Mouse (Mus musculus) hindbrain, embryonic 13.5 days (tissue): ENCODE results near the gene Wdr4. TPM values are rescaled to one million over a fixed set of nuclear protein-coding genes. Genes with fewer than 3 reads are reported as not detected.

Experiments used
- ATAC-seq: fragments of 200-750 bp; cut with Nextera tagmentation; 2 replicates; pipeline ENCODE4 v1.8.0; 2017; ENCODE audit warnings: moderate TSS enrichment; ENCODE audit not compliant: low FRiP score
- H3K27ac ChIP-seq: fragments of 300-500 bp; sonication (generic); 2 replicates; pipeline ENCODE4 v1.5.1; 2015; ENCODE audit warnings: inconsistent platforms, mild to moderate bottlenecking, moderate library complexity
- H3K27me3 ChIP-seq: fragments of 300-500 bp; sonication (generic); 2 replicates; pipeline ENCODE4 v1.6.1; 2015; ENCODE audit warnings: mild to moderate bottlenecking, inconsistent platforms
- H3K36me3 ChIP-seq: fragments of 300-500 bp; sonication (generic); 2 replicates; pipeline ENCODE4 v1.6.1; 2015; ENCODE audit warnings: mild to moderate bottlenecking, inconsistent platforms
- H3K4me1 ChIP-seq: fragments of 300-500 bp; sonication (generic); replicated peaks from 2 replicates; pipeline ENCODE4 v1.6.1; 2015; ENCODE audit warnings: inconsistent platforms
- H3K4me2 ChIP-seq: fragments of 300-500 bp; sonication (generic); 2 replicates; pipeline ENCODE4 v1.6.1; 2015; ENCODE audit warnings: inconsistent platforms, mild to moderate bottlenecking, moderate library complexity
- H3K4me3 ChIP-seq: fragments of 300-500 bp; sonication (generic); 2 replicates; pipeline ENCODE4 v1.5.1; 2015; ENCODE audit warnings: mild to moderate bottlenecking, inconsistent platforms
- H3K9ac ChIP-seq: fragments of 300-500 bp; sonication (generic); 2 replicates; pipeline ENCODE4 v1.6.1; 2015; ENCODE audit warnings: mild to moderate bottlenecking, inconsistent platforms
- H3K9me3 ChIP-seq: fragments of 300-500 bp; sonication (generic); 2 replicates; pipeline ENCODE4 v1.6.1; 2016; ENCODE audit warnings: inconsistent platforms
- WGBS: fragments of 180-500 bp; shearing (Covaris S2); methylation state at CpG from one replicate; pipeline ENCODE4 v1.1.7; 2015; 5-methylcytosine and 5-hydroxymethylcytosine counted together
- polyA plus RNA-seq: library from polyadenylated mRNA; unstranded; fragments of >200 nt; fragmentation: Nextera tagmentation; extraction: Ambion mirVana; gene quantifications from 2 replicates; pipeline ENCODE4 v1.2.1, GENCODE M21; 2015

The Wdr4 gene
- 33.2 and 38.5 TPM in 2 replicates for polyA plus RNA-seq

GRCm38 (mm10) chr17:31519946-31520838 lies at the start of gene Wdr4, which contains the start of gene Ndufv3:
Wdr4 (minus strand) TSS chr17:31519980.
Ndufv3 (plus strand) TSS chr17:31520115.
- peak within 1 kb of the TSS; percentile 75 for H3K4me2 ChIP-seq
- H3K4me1 ChIP-seq = peaks cover 44% of the 10 kb centered on the region
- WGBS = under 1% methylated on average over 45 of the region's 45 CpGs
- H3K27ac ChIP-seq = peak within 1 kb of the TSS; percentile 82
- peak; percentile 92 for ATAC-seq
- H3K4me3 ChIP-seq = peak within 1 kb of the TSS; percentile 60
- H3K36me3 ChIP-seq = peaks cover 20% of the 10 kb centered on the region
- peak within 1 kb of the TSS; percentile 77 for H3K9ac ChIP-seq
- H3K27me3 ChIP-seq = no peaks in the 10 kb centered on the region
- no peaks in the 10 kb centered on the region for H3K9me3 ChIP-seq

DNA sequence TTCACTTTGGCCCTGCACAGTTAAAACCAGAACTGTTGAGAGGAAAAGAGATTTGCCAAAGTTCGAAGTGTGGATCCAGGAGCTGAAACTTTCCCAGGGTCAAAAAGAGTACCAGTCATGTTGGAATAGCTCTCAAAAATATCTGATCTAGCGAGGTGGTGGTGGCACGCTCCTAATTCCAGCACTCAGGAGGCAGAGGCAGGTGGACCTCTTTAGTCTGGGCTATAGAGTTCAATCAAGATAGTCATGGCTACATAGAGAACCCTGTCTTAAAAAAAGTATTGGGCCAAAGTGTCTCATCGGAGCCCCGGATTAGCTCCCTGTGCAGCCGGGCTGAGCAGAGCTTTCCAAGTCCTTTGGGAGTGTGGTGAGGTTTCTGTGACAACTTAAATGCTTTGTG lies 46.5 kb upstream of the Wdr4 start:
- peak overlapping the region; percentile 96 for H3K9ac ChIP-seq
- no peaks in the 10 kb centered on the region for H3K9me3 ChIP-seq
- peaks cover 56% of the 10 kb centered on the region for H3K4me1 ChIP-seq
- WGBS = 67% methylated on average over 6 of the region's 6 CpGs
- no peak for ATAC-seq
- peak overlapping the region; percentile 83 for H3K4me2 ChIP-seq
- H3K4me3 ChIP-seq = peak overlapping the region; percentile 84
- no peaks in the 10 kb centered on the region for H3K36me3 ChIP-seq
- no peaks in the 10 kb centered on the region for H3K27me3 ChIP-seq
- H3K27ac ChIP-seq = peak overlapping the region; percentile 99; the same call in 1 of the 2 replicates

GRCm38 (mm10) chr17:31565141-31566056 lies 45.6 kb upstream of the Wdr4 start:
- H3K9ac ChIP-seq = peak overlapping the region; percentile 96

DNA sequence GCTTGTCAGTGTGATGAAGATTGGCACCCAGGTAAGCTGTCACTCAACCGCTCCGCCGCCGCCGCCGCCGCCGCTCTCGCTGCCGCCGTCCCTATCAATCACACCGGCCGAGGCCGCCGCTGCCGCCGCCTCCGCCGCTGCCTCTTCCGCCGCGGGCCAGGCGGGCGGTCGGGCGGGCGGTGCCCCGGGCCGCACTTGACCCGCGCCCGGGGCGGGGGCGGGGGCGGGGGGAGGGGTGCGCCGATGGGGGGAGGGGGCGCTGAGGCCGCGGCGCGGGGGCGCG lies 45.0 kb upstream of the Wdr4 start:
- peak overlapping the region; percentile 84 for H3K4me3 ChIP-seq
- H3K4me2 ChIP-seq = peak overlapping the region; percentile 83
- H3K9ac ChIP-seq = peak overlapping the region; percentile 96
- H3K9me3 ChIP-seq = no peaks in the 10 kb centered on the region
- H3K27ac ChIP-seq = peak overlapping the region; percentile 99
- no peak for ATAC-seq
- 0% methylated on average over 23 of the region's 44 CpGs for WGBS
- H3K4me1 ChIP-seq = peaks cover 47% of the 10 kb centered on the region
- no peaks in the 10 kb centered on the region for H3K27me3 ChIP-seq
- H3K36me3 ChIP-seq = no peaks in the 10 kb centered on the region

More at GRCm38 (mm10) chr17:31565141-31566056, 45.6 kb upstream of the Wdr4 start:
- ATAC-seq = peak; percentile 63
- peaks cover 52% of the 10 kb centered on the region for H3K4me1 ChIP-seq
- no peaks in the 10 kb centered on the region for H3K9me3 ChIP-seq
- no peaks in the 10 kb centered on the region for H3K36me3 ChIP-seq
- under 1% methylated on average over 73 of the region's 88 CpGs for WGBS
- peak overlapping the region; percentile 84 for H3K4me3 ChIP-seq
- no peaks in the 10 kb centered on the region for H3K27me3 ChIP-seq
- H3K4me2 ChIP-seq = peak overlapping the region; percentile 83
- H3K27ac ChIP-seq = peak overlapping the region; percentile 99

DNA sequence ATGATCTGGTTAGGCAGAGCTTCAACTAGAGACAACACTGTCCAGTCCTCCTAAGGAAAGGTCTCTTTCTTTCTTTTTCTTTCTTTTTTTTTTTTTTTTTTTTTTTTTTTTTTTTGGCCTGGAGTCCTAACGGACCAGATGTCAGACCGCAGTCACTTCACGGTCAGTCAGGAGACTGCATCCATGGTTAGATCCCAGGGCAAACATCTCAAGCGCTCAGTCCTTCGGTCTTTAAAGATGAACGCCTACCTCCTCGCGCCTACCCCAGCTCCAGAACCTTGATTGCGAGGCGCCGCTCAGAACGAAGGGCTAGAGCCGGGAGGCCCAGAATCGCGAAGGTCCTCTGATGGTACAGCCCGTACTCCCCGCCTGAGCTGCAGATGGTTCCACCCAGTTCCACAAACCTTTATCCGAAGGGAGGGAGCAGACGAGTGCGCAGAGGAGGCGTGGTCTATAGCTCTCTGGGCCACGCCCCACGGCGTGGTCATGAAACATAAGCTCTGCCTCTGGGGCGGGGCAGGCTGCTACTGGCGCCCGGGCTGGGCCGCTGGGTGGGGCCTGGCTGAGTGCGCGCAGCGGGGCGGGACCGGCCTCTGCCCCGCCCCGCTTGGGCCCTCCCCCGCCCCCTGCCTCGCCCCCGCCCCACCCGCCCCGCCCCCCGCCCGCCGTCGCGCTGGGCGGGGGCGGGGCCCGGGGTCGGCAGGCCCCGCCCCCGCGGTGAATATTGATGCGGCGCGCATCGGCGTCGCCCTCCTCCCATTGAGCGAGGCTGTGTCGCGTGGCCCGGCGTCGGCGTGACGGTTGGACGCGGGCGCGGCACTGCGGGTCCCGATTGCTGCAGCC lies 44.5 kb upstream of the Wdr4 start, which contains the start of gene Pknox1:
Gene Pknox1 (plus strand): TSS at position 720 of the 843 bp plus-strand sequence.
- H3K36me3 ChIP-seq = no peaks in the 10 kb centered on the region
- peak within 1 kb of the TSS; percentile 96 for H3K9ac ChIP-seq
- peak within 1 kb of the TSS; percentile 99 for H3K27ac ChIP-seq
- H3K27me3 ChIP-seq = no peaks in the 10 kb centered on the region
- peak within 1 kb of the TSS; percentile 83 for H3K4me2 ChIP-seq
- peaks cover 42% of the 10 kb centered on the region for H3K4me1 ChIP-seq
- peak; percentile 95 for ATAC-seq
- H3K9me3 ChIP-seq = no peaks in the 10 kb centered on the region
- H3K4me3 ChIP-seq = peak within 1 kb of the TSS; percentile 84
- under 1% methylated on average over 56 of the region's 72 CpGs for WGBS

- WGBS = 15% methylated on average over 12 of the region's 12 CpGs
- Histone ChIP-seq H3K36me3 (no peaks in the 10 kb centered on the region), H3K27ac (peak overlapping the region; percentile 94), H3K4me2 (peak overlapping the region; percentile 54), H3K9ac (peak overlapping the region; percentile 70), H3K27me3 (no peaks in the 10 kb centered on the region), H3K9me3 (no peaks in the 10 kb centered on the region), H3K4me1 (peaks cover 35% of the 10 kb centered on the region), H3K4me3 (peak overlapping the region; percentile 38)
- no peak for ATAC-seq
Observed at GRCm38 (mm10) chr17:31563632-31564014, 43.8 kb upstream of the Wdr4 start.

DNA sequence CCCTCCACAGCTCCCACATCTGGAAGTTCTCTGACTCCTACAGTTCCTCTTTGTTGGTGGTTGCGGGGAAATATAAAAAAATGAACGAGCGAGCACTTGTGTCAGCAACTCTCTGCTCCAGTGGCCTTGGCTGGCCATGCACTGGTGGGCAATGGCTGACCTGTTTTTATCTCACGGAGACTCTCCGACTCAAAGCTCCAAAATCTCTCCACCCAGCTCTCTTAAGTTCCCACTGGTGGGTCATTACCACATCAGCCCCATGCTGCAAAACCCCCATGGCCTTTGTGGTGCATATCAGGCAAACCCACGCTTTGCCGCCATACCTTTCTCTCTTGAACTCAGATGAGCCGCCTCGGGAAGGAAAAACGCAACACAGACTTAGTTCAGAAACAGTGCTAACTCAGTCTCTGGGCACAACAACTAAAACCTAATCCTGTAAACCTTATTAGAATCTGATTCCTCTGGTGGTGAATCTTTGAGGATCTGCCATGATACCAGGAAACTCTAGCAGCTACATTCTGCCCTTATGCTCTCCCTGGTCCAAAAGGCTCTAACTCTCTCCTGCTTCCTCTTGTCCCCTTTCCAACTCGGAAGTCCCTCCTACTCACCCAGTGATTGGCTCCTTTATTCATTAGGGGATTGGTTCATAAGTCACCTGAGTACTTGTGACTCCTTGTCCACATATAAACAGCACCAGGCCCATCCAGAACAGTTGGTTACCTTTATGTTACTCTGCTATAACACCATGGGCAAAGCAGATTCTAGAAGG lies 39.4 kb upstream of the Wdr4 start:
- WGBS = 89% methylated on average over 11 of the region's 11 CpGs
- no peak for ATAC-seq
- peaks cover 32% of the 10 kb centered on the region for H3K4me1 ChIP-seq

GRCm38 (mm10) chr17:31557947-31558542 lies 38.3 kb upstream of the Wdr4 start:
- WGBS = 81% methylated on average over 10 of the region's 10 CpGs
- Histone ChIP-seq H3K4me1 (peaks cover 25% of the 10 kb centered on the region), H3K4me3 (no peak overlapping the region), H3K9ac (no peak overlapping the region), H3K9me3 (no peaks in the 10 kb centered on the region), H3K27me3 (no peaks in the 10 kb centered on the region), H3K27ac (peak overlapping the region; percentile 71), H3K36me3 (no peaks in the 10 kb centered on the region), H3K4me2 (no peak overlapping the region)
- ATAC-seq = no peak

More for the DNA sequence above, 39.4 kb upstream of the Wdr4 start:
- Histone ChIP-seq H3K4me2 (no peak overlapping the region), H3K36me3 (no peaks in the 10 kb centered on the region), H3K4me3 (no peak overlapping the region), H3K9ac (no peak overlapping the region), H3K27me3 (no peaks in the 10 kb centered on the region), H3K9me3 (no peaks in the 10 kb centered on the region), H3K27ac (no peak overlapping the region)

- H3K4me1 ChIP-seq = peaks cover 25% of the 10 kb centered on the region
- H3K27me3 ChIP-seq = no peaks in the 10 kb centered on the region
- H3K4me2 ChIP-seq = no peak overlapping the region
- H3K27ac ChIP-seq = peak overlapping the region; percentile 71
- H3K9ac ChIP-seq = no peak overlapping the region
- ATAC-seq = peak; percentile 58; the same call in 1 of the 2 replicates
- no peak overlapping the region for H3K4me3 ChIP-seq
- WGBS = 52% methylated on average over 11 of the region's 11 CpGs
- no peaks in the 10 kb centered on the region for H3K9me3 ChIP-seq
- H3K36me3 ChIP-seq = no peaks in the 10 kb centered on the region
Observed at GRCm38 (mm10) chr17:31557124-31557880, 37.5 kb upstream of the Wdr4 start.

GRCm38 (mm10) chr17:31556253-31556652 lies 36.5 kb upstream of the Wdr4 start:
- Histone ChIP-seq H3K36me3 (no peaks in the 10 kb centered on the region), H3K4me1 (peaks cover 25% of the 10 kb centered on the region), H3K9me3 (no peaks in the 10 kb centered on the region), H3K27ac (peak overlapping the region; percentile 71; the same call in 1 of the 2 replicates), H3K4me2 (no peak overlapping the region), H3K27me3 (no peaks in the 10 kb centered on the region), H3K9ac (no peak overlapping the region), H3K4me3 (no peak overlapping the region)
- no peak for ATAC-seq
- 59% methylated on average over 4 of the region's 4 CpGs for WGBS
